ENCODE assay signal across 27 mouse cellular contexts in the genomic region with DNA sequence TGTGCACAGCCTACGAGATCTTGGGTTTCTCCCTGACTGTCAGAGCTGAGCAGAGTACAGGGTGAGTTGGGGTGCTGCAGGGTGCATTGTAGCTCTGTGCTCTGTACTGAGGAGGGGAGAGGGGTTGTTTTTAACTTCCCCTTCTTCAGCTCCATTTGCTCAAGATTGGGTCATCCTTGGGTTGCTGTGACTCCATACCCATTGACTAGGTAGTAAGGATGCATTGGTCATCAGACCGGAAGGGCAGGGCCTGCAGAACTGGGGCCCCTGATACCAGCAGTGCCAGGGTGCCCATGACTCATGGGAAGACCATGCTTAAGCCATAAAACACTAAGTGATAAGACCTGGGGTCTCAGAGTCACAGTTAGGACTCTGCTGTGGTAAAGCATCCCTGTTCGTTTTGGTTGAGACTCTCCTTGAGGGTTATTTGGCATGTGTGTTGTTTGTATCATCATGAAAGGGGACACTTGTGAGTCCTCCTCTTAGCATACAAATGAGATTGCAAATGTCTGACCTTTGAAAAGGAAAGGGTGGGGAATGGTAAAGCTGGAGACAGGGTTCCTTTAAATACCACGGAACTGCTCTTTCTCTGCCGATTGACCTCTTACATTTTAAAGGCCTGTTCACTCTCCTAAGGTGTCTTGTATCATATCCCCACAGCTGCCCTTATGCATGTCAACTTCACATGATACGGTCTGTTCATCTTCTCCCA. TPM values are rescaled to one million over a fixed set of nuclear protein-coding genes. Genes with fewer than 3 reads are reported as not detected.
DNase-seq lines count a peak whose midpoint lies in the region; ATAC-seq and TF ChIP-seq lines count a peak whose summit lies in the region.
"Had no signal": no experiment of that assay in that cellular context is flagged by ENCODE, and none has a peak within 500 bp of the region (broad histone marks: within the 10 kb centered on the region; RNA-seq: fewer than 3 reads in every experiment).

No protein-coding gene starts in this region.

- no peak overlapping the region for H3K4me2 ChIP-seq in hindbrain, postnatal 0 days (ENCODE audit: low read depth, low read length)
- no peak overlapping the region for H3K4me2 ChIP-seq in midbrain, embryonic 11.5 days
- H3K4me2 ChIP-seq: hindbrain, embryonic 13.5 days; midbrain, embryonic 12.5 days; stomach, embryonic 15.5 days had no signal

- peak overlapping the region; percentile 20 for H3K27ac ChIP-seq in hindbrain, embryonic 10.5 days
- H3K27ac ChIP-seq in hindbrain, postnatal 0 days = no peak overlapping the region
- no peak overlapping the region for H3K27ac ChIP-seq in midbrain, embryonic 11.5 days (ENCODE audit: low read depth, low read length)
- H3K27ac ChIP-seq: hindbrain, embryonic 13.5 days; macrophage; midbrain, embryonic 12.5 days; stomach, embryonic 15.5 days had no signal

- no peak for TF ChIP-seq CTCF in hindbrain, postnatal 0 days (IDR thresholded peaks at IDR 0.05; ENCODE audit: low read depth)

- H3K36me3 ChIP-seq in hindbrain, embryonic 10.5 days = no peaks in the 10 kb centered on the region
- H3K36me3 ChIP-seq in hindbrain, postnatal 0 days (ENCODE audit: insufficient read depth, low read length) = no peaks in the 10 kb centered on the region
- H3K36me3 ChIP-seq in midbrain, embryonic 11.5 days (ENCODE audit: control insufficient read depth, insufficient read depth, low read length) = no peaks in the 10 kb centered on the region
- H3K36me3 ChIP-seq: embryonic facial prominence, embryonic 10.5 days; hindbrain, embryonic 13.5 days; limb, embryonic 10.5 days; midbrain, embryonic 12.5 days; stomach, embryonic 15.5 days had no signal

- H3K9me3 ChIP-seq in hindbrain, embryonic 10.5 days = no peaks in the 10 kb centered on the region
- no peaks in the 10 kb centered on the region for H3K9me3 ChIP-seq in hindbrain, postnatal 0 days (ENCODE audit: low read length)
- H3K9me3 ChIP-seq in midbrain, embryonic 11.5 days (ENCODE audit: control insufficient read depth, low read length) = no peaks in the 10 kb centered on the region
- H3K9me3 ChIP-seq: embryonic facial prominence, embryonic 10.5 days; hindbrain, embryonic 13.5 days; limb, embryonic 10.5 days; midbrain, embryonic 12.5 days; stomach, embryonic 15.5 days had no signal

- WGBS in hindbrain, embryonic 10.5 days = 80% methylated on average over 6 of the region's 6 CpGs
- 74% methylated on average over 6 of the region's 6 CpGs for WGBS in hindbrain, postnatal 0 days
- 86% methylated on average over 6 of the region's 6 CpGs for WGBS in midbrain, embryonic 11.5 days

- H3K4me1 ChIP-seq in hindbrain, embryonic 10.5 days (replicated peaks) = peaks cover 69% of the 10 kb centered on the region
- H3K4me1 ChIP-seq in hindbrain, postnatal 0 days (ENCODE audit: insufficient read depth, low read length) = peaks cover 11% of the 10 kb centered on the region
- H3K4me1 ChIP-seq in midbrain, embryonic 11.5 days (ENCODE audit: control insufficient read depth, insufficient read depth, low read length) = peaks cover 23% of the 10 kb centered on the region
- H3K4me1 ChIP-seq: stomach, embryonic 15.5 days had no signal

- no peaks in the 10 kb centered on the region for H3K27me3 ChIP-seq in hindbrain, embryonic 10.5 days (ENCODE audit: insufficient read depth, poor library complexity, severe bottlenecking)
- H3K27me3 ChIP-seq in hindbrain, postnatal 0 days (ENCODE audit: insufficient read depth, low read length) = no peaks in the 10 kb centered on the region
- H3K27me3 ChIP-seq in midbrain, embryonic 11.5 days (ENCODE audit: control insufficient read depth, insufficient read depth, low read length) = no peaks in the 10 kb centered on the region
- H3K27me3 ChIP-seq: hindbrain, embryonic 13.5 days; midbrain, embryonic 12.5 days; stomach, embryonic 15.5 days had no signal

- ATAC-seq in hindbrain, postnatal 0 days = no peak
- ATAC-seq in monocyte, adult 5-6 weeks (replicated peaks; ENCODE audit: insufficient number of reproducible peaks, low FRiP score, low TSS enrichment, poor library complexity, severe bottlenecking) = peak; percentile 85
- no peak for ATAC-seq in midbrain, embryonic 11.5 days (ENCODE audit: low FRiP score)
- ATAC-seq: CD4-positive, CD25-positive, alpha-beta regulatory T cell, adult 4 months; forebrain, embryonic 16.5 days; inflammation-experienced regulatory T-cells, adult 6 months; lung, postnatal 0 days had no signal

- DNase-seq in hindbrain, embryonic 10.5 days (ENCODE audit: low spot score) = no peak
- DNase-seq in hindbrain, postnatal 0 days (ENCODE audit: low spot score) = no peak
- DNase-seq in 416B (ENCODE audit: low read depth) (peak; percentile 3), R1 (ENCODE audit: low read depth, low spot score) (peak; percentile 72)
- no peak for DNase-seq in midbrain, embryonic 11.5 days (ENCODE audit: low spot score, missing footprints)
- DNase-seq in c-Kit-positive CD71-positive TER-119-positive erythroid progenitor cells, embryonic 14.5 days (ENCODE audit: low spot score) = no peak
- DNase-seq: adrenal gland, postnatal 14 days; cerebellum, adult 11 months; cerebellum, postnatal 10 days; gastrocnemius, postnatal 25 days; kidney, adult 18-20 months; layer of hippocampus, adult 9-11 months; liver; retina, postnatal 1 day; thymus, postnatal 36 days had no signal

- no peak overlapping the region for H3K4me3 ChIP-seq in hindbrain, embryonic 10.5 days
- no peak overlapping the region for H3K4me3 ChIP-seq in hindbrain, postnatal 0 days (ENCODE audit: low read length)
- H3K4me3 ChIP-seq in midbrain, embryonic 11.5 days (ENCODE audit: low read depth, low read length) = no peak overlapping the region
- H3K4me3 ChIP-seq: embryonic facial prominence, embryonic 10.5 days; hindbrain, embryonic 13.5 days; left cerebral cortex, adult 2 months; limb, embryonic 10.5 days; midbrain, embryonic 12.5 days; stomach, embryonic 15.5 days had no signal

- H3K9ac ChIP-seq in hindbrain, postnatal 0 days (replicated peaks; ENCODE audit: low read length) = no peak overlapping the region
- no peak overlapping the region for H3K9ac ChIP-seq in midbrain, embryonic 11.5 days (ENCODE audit: low read length)
- H3K9ac ChIP-seq: hindbrain, embryonic 13.5 days; midbrain, embryonic 12.5 days; stomach, embryonic 15.5 days had no signal

RNA-seq across cellular contexts. Expression of a gene that starts 36.7 kb away (rescaled TPM):
- 25.6 and 31.3 TPM in 2 replicates for polyA plus RNA-seq in hindbrain, embryonic 10.5 days (2016; fragmentation: Nextera tagmentation; extraction: Ambion mirVana)
- total RNA-seq in hindbrain, postnatal 0 days (2014; rRNA removed) = 32.7 and 38.9 TPM in 2 replicates
- 14.0 and 15.4 TPM in 2 replicates for polyA plus RNA-seq in hindbrain, postnatal 0 days (2015; fragmentation: Nextera tagmentation; extraction: Ambion mirVana)
- total RNA-seq in monocyte, adult 5-6 weeks (2017) = 20.2 to 30.6 TPM (median 22.7 TPM) in 3 replicates
- polyA plus RNA-seq in midbrain, embryonic 11.5 days (2014; fragmentation: Nextera tagmentation; extraction: Ambion mirVana) = 20.2 and 20.8 TPM in 2 replicates

Comparison
In these comparisons a context has a peak if more than half of its experiments do, and no peak if none do; other contexts are left out.
1. DNase-seq: peak in 416B (single experiment) and R1 (single experiment); none in hindbrain, embryonic 10.5 days (single experiment), hindbrain, postnatal 0 days (single experiment), midbrain, embryonic 11.5 days (single experiment) and c-Kit-positive CD71-positive TER-119-positive erythroid progenitor cells, embryonic 14.5 days (single experiment).